Mouse (Mus musculus) forebrain, postnatal 0 days (tissue): ENCODE results near the gene Daxx. TPM values are rescaled to one million over a fixed set of nuclear protein-coding genes. Genes with fewer than 3 reads are reported as not detected.
"Not testable (repeated sequence)": the region's sequence is repeated elsewhere in the genome, so short reads cannot be mapped to it uniquely, and the experiment has no call there.

Source experiments
- ATAC-seq: fragments of 200-750 bp; cut with Nextera tagmentation; 2 replicates; pipeline ENCODE4 v1.8.0; 2017; ENCODE audit warnings: mild to moderate bottlenecking, moderate library complexity
- DNase-seq: peaks from one replicate; pipeline ENCODE4 v3.0.0-alpha.2; 2015
- H3K27ac ChIP-seq: fragments of 300-500 bp; sonication (generic); 2 replicates; pipeline ENCODE4 v1.5.1; 2014; ENCODE audit warnings: low read depth, mild to moderate bottlenecking, antibody characterized with exemption, low read length, moderate library complexity, mixed read lengths
- H3K27me3 ChIP-seq: fragments of 300-500 bp; sonication (generic); 2 replicates; pipeline ENCODE4 v1.6.1; 2014; ENCODE audit warnings: mild to moderate bottlenecking, low read length, mixed read lengths; ENCODE audit not compliant: insufficient read depth
- H3K36me3 ChIP-seq: fragments of 300-500 bp; sonication (generic); 2 replicates; pipeline ENCODE4 v1.6.1; 2014; ENCODE audit warnings: mild to moderate bottlenecking, moderate library complexity; ENCODE audit not compliant: insufficient read depth
- H3K4me1 ChIP-seq: fragments of 300-500 bp; sonication (generic); 2 replicates; pipeline ENCODE4 v1.6.1; 2014; ENCODE audit warnings: antibody characterized with exemption; ENCODE audit not compliant: insufficient read depth
- H3K4me2 ChIP-seq: fragments of 300-500 bp; sonication (generic); 2 replicates; pipeline ENCODE4 v1.6.1; 2014; ENCODE audit warnings: low read depth, mild to moderate bottlenecking, moderate library complexity
- H3K4me3 ChIP-seq: fragments of 300-500 bp; sonication (generic); 2 replicates; pipeline ENCODE4 v1.5.1; 2014; ENCODE audit warnings: low read depth, low read length, mixed read lengths
- H3K9ac ChIP-seq: fragments of 300-500 bp; sonication (generic); 2 replicates; pipeline ENCODE4 v1.6.1; 2014; ENCODE audit warnings: mild to moderate bottlenecking
- H3K9me3 ChIP-seq: fragments of 300-500 bp; sonication (generic); 2 replicates; pipeline ENCODE4 v1.6.1; 2016; ENCODE audit warnings: low read length
- CTCF ChIP-seq: sonication (generic); IDR thresholded peaks from 2 replicates; pipeline ENCODE4 v1.5.1; 2016; ENCODE audit warnings: antibody characterized with exemption, control low read depth, low read depth
- WGBS: fragments of 180-500 bp; shearing (Covaris S2); extraction: QIAGEN DNeasy Blood & Tissue Kit; methylation state at CpG from one replicate; pipeline ENCODE4 v1.1.7; 2014; 5-methylcytosine and 5-hydroxymethylcytosine counted together
- polyA plus RNA-seq: library from polyadenylated mRNA; unstranded; fragments of >200 nt; fragmentation: Nextera tagmentation; extraction: Ambion mirVana; gene quantifications from 2 replicates; pipeline ENCODE4 v1.2.1, GENCODE M21; 2015
- total RNA-seq: library from RNA; depleted of rRNA; stranded (reverse); fragments of >200 nt; gene quantifications from 2 replicates; pipeline ENCODE4 v1.2.3, GENCODE M21; 2014

The Daxx gene
- total and polyA plus RNA-seq, 2 experiments from 2014 or later, result 45.2 to 70.4 TPM

- no peaks in the 10 kb centered on the region for H3K36me3 ChIP-seq
- DNase-seq (no peak), ATAC-seq (no peak)
- 78% methylated on average over 4 of the region's 4 CpGs for WGBS
- H3K4me3 ChIP-seq, result no peak overlapping the region
- no peak overlapping the region for H3K4me2 ChIP-seq
- H3K4me1 ChIP-seq, result no peaks in the 10 kb centered on the region
- no peak overlapping the region for H3K9ac ChIP-seq
- no peak for TF ChIP-seq CTCF
- H3K9me3 ChIP-seq, result no peaks in the 10 kb centered on the region
- no peak overlapping the region for H3K27ac ChIP-seq
- no peaks in the 10 kb centered on the region for H3K27me3 ChIP-seq
These were observed 9.6 kb upstream of the Daxx start for GRCm38 (mm10) chr17:33899642-33900041.

- DNase-seq (no peak), ATAC-seq (no peak)
- H3K27me3 ChIP-seq, result no peaks in the 10 kb centered on the region
- H3K9me3 ChIP-seq, result no peaks in the 10 kb centered on the region
- no peak overlapping the region for H3K4me2 ChIP-seq
- no peak overlapping the region for H3K4me3 ChIP-seq
- no peaks in the 10 kb centered on the region for H3K4me1 ChIP-seq
- WGBS, result 71% methylated on average over 7 of the region's 7 CpGs
- no peaks in the 10 kb centered on the region for H3K36me3 ChIP-seq
- H3K27ac ChIP-seq, result no peak overlapping the region
- no peak for TF ChIP-seq CTCF
- H3K9ac ChIP-seq, result no peak overlapping the region
These were observed 8.8 kb upstream of the Daxx start for GRCm38 (mm10) chr17:33900281-33900988.

GRCm38 (mm10) chr17:33900989-33901314 is 8.3 kb upstream of the Daxx start:
- no peak for ATAC-seq
- Histone ChIP-seq H3K4me2 (no peak overlapping the region), H3K27me3 (no peaks in the 10 kb centered on the region), H3K4me1 (no peaks in the 10 kb centered on the region), H3K36me3 (no peaks in the 10 kb centered on the region), H3K4me3 (no peak overlapping the region), H3K9ac (no peak overlapping the region), H3K9me3 (no peaks in the 10 kb centered on the region), H3K27ac (no peak overlapping the region)
- no peak for TF ChIP-seq CTCF
- no peak for DNase-seq
- WGBS, result 84% methylated on average over 4 of the region's 4 CpGs

GRCm38 (mm10) chr17:33901653-33902052 is 7.6 kb upstream of the Daxx start:
- no peak for TF ChIP-seq CTCF
- Histone ChIP-seq H3K9me3 (no peaks in the 10 kb centered on the region), H3K27ac (no peak overlapping the region), H3K4me1 (no peaks in the 10 kb centered on the region), H3K9ac (no peak overlapping the region), H3K36me3 (no peaks in the 10 kb centered on the region), H3K4me2 (no peak overlapping the region), H3K4me3 (no peak overlapping the region), H3K27me3 (no peaks in the 10 kb centered on the region)
- ATAC-seq, result no peak
- 71% methylated on average over 4 of the region's 4 CpGs for WGBS
- no peak for DNase-seq

- H3K27ac ChIP-seq, result no peak overlapping the region
- H3K9ac ChIP-seq, result no peak overlapping the region
- no peaks in the 10 kb centered on the region for H3K9me3 ChIP-seq
- TF ChIP-seq CTCF, result no peak
- no peaks in the 10 kb centered on the region for H3K36me3 ChIP-seq
- no peaks in the 10 kb centered on the region for H3K4me1 ChIP-seq
- ATAC-seq, result no peak
- WGBS, result 76% methylated on average over 4 of the region's 4 CpGs
- H3K4me3 ChIP-seq, result no peak overlapping the region
- no peak overlapping the region for H3K4me2 ChIP-seq
- no peak for DNase-seq
- H3K27me3 ChIP-seq, result no peaks in the 10 kb centered on the region
These were observed 7.1 kb upstream of the Daxx start for GRCm38 (mm10) chr17:33902079-33902478.

GRCm38 (mm10) chr17:33902491-33902890 is 6.7 kb upstream of the Daxx start:
- Histone ChIP-seq H3K9ac (no peak overlapping the region), H3K9me3 (no peaks in the 10 kb centered on the region), H3K4me3 (no peak overlapping the region), H3K4me2 (no peak overlapping the region), H3K4me1 (no peaks in the 10 kb centered on the region), H3K27ac (no peak overlapping the region), H3K36me3 (no peaks in the 10 kb centered on the region), H3K27me3 (no peaks in the 10 kb centered on the region)
- WGBS, result 88% methylated on average over 7 of the region's 7 CpGs
- ATAC-seq (no peak), DNase-seq (no peak)
- no peak for TF ChIP-seq CTCF

GRCm38 (mm10) chr17:33903911-33904651 is 5.1 kb upstream of the Daxx start:
- H3K4me3 ChIP-seq, DNase-seq, ATAC-seq, H3K27ac ChIP-seq, H3K27me3 ChIP-seq, H3K9me3 ChIP-seq, H3K4me2 ChIP-seq, H3K9ac ChIP-seq, H3K4me1 ChIP-seq, H3K36me3 ChIP-seq: not testable (repeated sequence)
- WGBS, result 67% methylated on average over 6 of the region's 6 CpGs

GRCm38 (mm10) chr17:33904835-33905234 is 4.4 kb upstream of the Daxx start, which contains the start of gene Platr17:
Platr17 (plus strand) TSS chr17:33905135.
- DNase-seq, H3K4me3 ChIP-seq, H3K9ac ChIP-seq, H3K27ac ChIP-seq, H3K27me3 ChIP-seq, H3K4me1 ChIP-seq, ATAC-seq, H3K4me2 ChIP-seq, H3K9me3 ChIP-seq, H3K36me3 ChIP-seq: not testable (repeated sequence)
- WGBS, result 27% methylated on average over 3 of the region's 4 CpGs
